Mouse (Mus musculus) testis, adult 2 months (tissue): ENCODE results near the gene Dzank1. TPM values are rescaled to one million over a fixed set of nuclear protein-coding genes. Genes with fewer than 3 reads are reported as not detected.

Source experiments
- H3K27ac ChIP-seq: fragments of 200-500 bp; 2 replicates; pipeline ENCODE4 v1.5.1; 2012; ENCODE audit warnings: low read depth, low read length; ENCODE audit not compliant: control insufficient read depth, insufficient read depth
- H3K27me3 ChIP-seq: fragments of 200-500 bp; 2 replicates; pipeline ENCODE4 v1.6.1; 2012; ENCODE audit warnings: mild to moderate bottlenecking, low read length, moderate library complexity; ENCODE audit not compliant: control insufficient read depth, insufficient read depth
- H3K36me3 ChIP-seq: fragments of 200-500 bp; 2 replicates; pipeline ENCODE4 v1.6.1; 2012; ENCODE audit warnings: mild to moderate bottlenecking, low read length; ENCODE audit not compliant: control insufficient read depth, insufficient read depth
- H3K4me1 ChIP-seq: fragments of 200-500 bp; 2 replicates; pipeline ENCODE4 v1.6.1; 2012; ENCODE audit warnings: low read length; ENCODE audit not compliant: control insufficient read depth, insufficient read depth
- H3K4me3 ChIP-seq: fragments of 200-500 bp; 2 replicates; pipeline ENCODE4 v1.5.1; 2012; ENCODE audit warnings: low read depth, mild to moderate bottlenecking, low read length, moderate library complexity, mixed read lengths; ENCODE audit not compliant: control insufficient read depth
- CTCF ChIP-seq: fragments of 200-500 bp; IDR thresholded peaks from 2 replicates; pipeline ENCODE4 v1.5.1; 2012; ENCODE audit warnings: low read depth, mild to moderate bottlenecking, inconsistent platforms, low read length, moderate library complexity; ENCODE audit not compliant: control insufficient read depth, insufficient read depth, insufficient replicate concordance
- POLR2A ChIP-seq: fragments of 200-500 bp; IDR thresholded peaks from 2 replicates; pipeline ENCODE4 v1.6.1; 2012; ENCODE audit warnings: low read depth, mild to moderate bottlenecking, inconsistent platforms, low read length, moderate library complexity; ENCODE audit not compliant: control insufficient read depth
- polyA plus RNA-seq: library from polyadenylated mRNA; depleted of rRNA; stranded (reverse); fragments of >200 nt; gene quantifications from 2 replicates; pipeline ENCODE4 v1.2.3, GENCODE M21; 2012

Gene Dzank1
- polyA plus RNA-seq, 1 experiment: 5.1 TPM

DNA sequence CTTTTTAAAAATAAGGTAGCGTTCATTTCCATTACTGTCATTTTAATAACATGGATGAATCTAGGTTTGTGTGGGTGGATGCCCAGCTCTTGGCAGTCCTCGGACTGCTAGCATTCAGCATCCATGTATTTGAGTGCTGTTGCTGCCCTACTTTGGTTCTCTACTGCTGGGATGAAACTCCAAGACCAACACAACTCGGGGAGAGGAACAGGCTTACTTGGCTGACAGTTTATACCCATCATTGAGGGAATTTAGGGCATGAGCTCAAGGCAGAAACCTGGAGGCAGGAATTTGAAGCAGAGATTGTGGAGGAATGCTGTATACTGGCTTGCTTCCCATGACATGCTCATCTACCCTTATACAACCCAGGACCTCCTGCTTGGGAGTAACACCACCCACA is 12.6 kb downstream of the Dzank1 start:
- Histone ChIP-seq H3K36me3 (no peaks in the 10 kb centered on the region), H3K27me3 (no peaks in the 10 kb centered on the region), H3K27ac (no peak overlapping the region), H3K4me3 (no peak overlapping the region), H3K4me1 (no peaks in the 10 kb centered on the region)
- TF ChIP-seq CTCF (no peak), POLR2A (no peak)

DNA sequence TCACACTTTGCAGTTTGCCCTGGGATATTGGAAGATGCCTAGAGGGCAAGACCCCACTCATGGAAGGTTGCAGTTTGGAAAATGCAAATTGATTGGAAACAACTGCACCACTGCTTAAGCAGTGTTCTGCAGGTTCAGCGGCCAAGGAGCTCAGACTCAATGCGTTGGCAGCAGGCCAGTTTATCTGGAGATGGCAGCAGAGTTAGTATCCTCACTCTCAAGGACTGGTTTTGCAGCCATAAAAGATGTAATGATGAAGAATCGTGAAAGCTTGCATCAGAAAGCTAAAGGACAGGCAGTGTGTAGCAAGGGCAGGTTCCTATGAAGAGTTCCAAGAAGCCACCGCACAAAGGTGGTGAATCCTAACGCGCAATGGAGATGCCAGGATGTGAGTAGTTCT is 25.1 kb downstream of the Dzank1 start:
- no peaks in the 10 kb centered on the region for H3K4me1 ChIP-seq
- no peaks in the 10 kb centered on the region for H3K27me3 ChIP-seq
- H3K4me3 ChIP-seq: no peak overlapping the region
- H3K36me3 ChIP-seq: no peaks in the 10 kb centered on the region
- no peak for TF ChIP-seq CTCF
- no peak for TF ChIP-seq POLR2A
- no peak overlapping the region for H3K27ac ChIP-seq

DNA sequence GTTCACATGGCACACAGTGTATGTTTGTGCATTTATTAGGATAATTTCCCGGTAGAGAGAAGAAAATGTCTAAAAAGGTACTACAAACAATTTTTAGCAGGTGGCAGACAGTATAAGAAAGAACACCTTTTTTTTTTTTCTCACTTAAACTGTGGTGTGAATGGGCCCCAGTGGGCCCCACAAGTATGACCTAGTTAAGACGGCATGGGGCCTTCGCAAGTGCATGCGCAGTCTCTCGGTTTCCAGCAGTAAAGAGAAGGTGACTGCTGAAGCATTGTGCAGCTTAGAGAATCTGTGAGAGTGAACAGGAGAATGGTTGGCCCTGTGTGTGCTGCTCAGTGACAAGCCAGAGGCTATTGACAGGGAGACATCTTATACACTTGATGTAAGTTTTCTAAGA is 37.9 kb downstream of the Dzank1 start:
- H3K4me1 ChIP-seq: no peaks in the 10 kb centered on the region
- no peaks in the 10 kb centered on the region for H3K36me3 ChIP-seq
- H3K4me3 ChIP-seq: no peak overlapping the region
- TF ChIP-seq POLR2A (no peak), CTCF (no peak)
- no peak overlapping the region for H3K27ac ChIP-seq
- H3K27me3 ChIP-seq: no peaks in the 10 kb centered on the region

DNA sequence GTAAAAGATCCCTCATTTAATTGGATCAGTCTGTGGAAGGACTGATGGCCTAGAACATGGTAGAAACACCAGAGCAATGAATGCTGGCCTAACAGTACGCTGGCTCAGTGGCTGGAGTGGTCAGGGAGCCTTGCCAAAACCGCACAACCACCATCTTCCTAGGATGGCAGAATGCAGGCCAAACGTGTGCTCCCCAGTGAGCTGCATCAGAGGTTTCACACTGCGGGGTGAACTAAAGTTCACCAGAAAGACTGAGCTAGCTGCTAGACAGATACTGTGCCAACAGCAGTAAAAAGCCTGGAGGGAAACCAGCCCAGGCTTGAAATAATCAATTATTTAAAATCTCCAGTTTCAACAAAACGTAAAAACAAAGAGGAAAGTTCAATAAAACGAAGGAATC is 39.7 kb downstream of the Dzank1 start:
- Histone ChIP-seq H3K4me1 (no peaks in the 10 kb centered on the region), H3K27ac (no peak overlapping the region), H3K36me3 (no peaks in the 10 kb centered on the region), H3K27me3 (no peaks in the 10 kb centered on the region), H3K4me3 (no peak overlapping the region)
- TF ChIP-seq CTCF (no peak), POLR2A (no peak)

DNA sequence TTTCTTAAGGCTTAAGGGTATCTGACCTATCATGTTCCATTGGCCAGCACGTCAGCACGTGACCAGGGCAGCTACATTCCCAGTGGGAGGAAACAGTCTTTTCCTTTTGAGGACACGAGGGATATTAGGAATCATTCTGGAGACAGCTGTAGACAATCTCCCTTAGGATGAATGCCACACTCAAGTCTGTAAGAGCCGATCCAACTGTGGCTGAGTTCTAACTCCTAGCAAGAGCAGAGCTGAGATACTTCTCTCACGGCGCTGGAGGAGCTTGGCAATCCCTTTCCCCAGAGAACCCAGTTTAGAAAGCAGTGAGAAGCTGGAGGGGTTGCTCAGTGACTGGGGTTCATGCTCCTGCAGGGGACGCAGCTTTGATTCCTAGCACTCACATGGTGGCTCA is 41.8 kb downstream of the Dzank1 start:
- no peak overlapping the region for H3K27ac ChIP-seq
- no peak overlapping the region for H3K4me3 ChIP-seq
- no peaks in the 10 kb centered on the region; the same call in 1 of the 2 replicates for H3K36me3 ChIP-seq
- TF ChIP-seq CTCF (no peak), POLR2A (no peak)
- H3K27me3 ChIP-seq: no peaks in the 10 kb centered on the region
- no peaks in the 10 kb centered on the region for H3K4me1 ChIP-seq

DNA sequence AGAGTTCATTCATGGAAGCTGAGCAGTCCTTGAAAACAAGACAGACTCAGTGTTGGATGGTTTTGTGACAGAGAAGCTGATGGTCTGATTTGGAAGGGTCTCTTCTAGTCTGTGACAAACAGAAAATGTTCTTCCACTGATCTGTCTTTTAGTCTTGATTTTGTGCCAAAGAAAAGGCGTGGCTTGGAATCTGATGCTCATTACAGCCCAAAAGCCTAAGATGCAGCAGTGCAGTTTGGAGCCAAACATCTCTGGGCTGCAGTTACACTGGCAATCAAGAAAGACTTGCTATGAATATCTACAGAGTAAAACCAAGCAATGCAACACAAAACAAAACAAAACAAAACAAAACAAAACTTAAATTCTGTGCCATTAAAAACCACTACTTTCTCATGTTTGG is 43.1 kb downstream of the Dzank1 start:
- TF ChIP-seq CTCF (no peak), POLR2A (no peak)
- no peak overlapping the region for H3K27ac ChIP-seq
- no peaks in the 10 kb centered on the region for H3K27me3 ChIP-seq
- H3K4me3 ChIP-seq: no peak overlapping the region
- H3K36me3 ChIP-seq: no peaks in the 10 kb centered on the region; the same call in 1 of the 2 replicates
- H3K4me1 ChIP-seq: no peaks in the 10 kb centered on the region

DNA sequence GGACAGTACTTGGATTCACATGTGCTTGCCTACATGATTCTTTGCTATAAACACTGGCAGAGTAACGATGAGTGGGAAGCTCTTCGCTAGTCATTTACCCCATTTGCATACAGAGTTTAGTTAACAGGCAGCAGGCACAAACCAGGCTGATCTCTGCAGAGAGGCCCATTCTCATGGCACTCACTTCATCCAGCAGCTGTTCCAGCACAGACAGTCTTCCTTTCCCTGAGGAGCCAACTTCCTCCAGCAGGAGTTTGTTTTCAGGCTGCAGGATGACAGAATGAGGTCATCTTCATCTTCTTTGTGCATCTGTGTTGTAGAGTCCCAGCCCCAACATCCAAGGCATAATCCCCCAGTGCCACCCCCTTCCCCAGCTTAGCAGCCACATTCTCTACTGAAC is 47.8 kb downstream of the Dzank1 start:
- Histone ChIP-seq H3K4me1 (no peaks in the 10 kb centered on the region), H3K4me3 (no peak overlapping the region), H3K27me3 (no peaks in the 10 kb centered on the region), H3K27ac (no peak overlapping the region), H3K36me3 (no peaks in the 10 kb centered on the region; the same call in 1 of the 2 replicates)
- no peak for TF ChIP-seq CTCF
- no peak for TF ChIP-seq POLR2A

DNA sequence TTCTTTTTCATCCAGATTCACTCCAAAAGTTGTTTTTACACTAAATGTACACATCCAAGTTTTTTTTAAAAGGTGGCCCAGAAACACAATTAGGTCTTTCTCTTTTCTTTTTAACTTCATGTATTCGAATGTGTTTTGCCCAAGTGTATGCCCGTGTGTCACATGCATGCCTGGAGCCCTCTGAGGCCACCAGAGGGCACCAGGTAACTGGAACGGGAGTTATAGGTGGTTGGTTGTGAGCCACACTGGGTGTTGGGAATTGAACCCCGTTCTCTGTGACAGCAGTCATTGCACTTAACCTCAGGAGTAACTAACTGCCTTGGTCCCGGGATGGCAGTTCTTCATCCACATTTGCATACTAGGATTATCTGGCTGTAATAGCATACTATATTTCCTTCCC is 60.0 kb downstream of the Dzank1 start:
- no peak for TF ChIP-seq POLR2A
- 0 out of 2 replicates have a peak, but pooled peaks have one; percentile 18 for TF ChIP-seq CTCF

More for the DNA sequence above, 60.0 kb downstream of the Dzank1 start:
- no peaks in the 10 kb centered on the region for H3K27me3 ChIP-seq
- H3K4me1 ChIP-seq: no peaks in the 10 kb centered on the region
- H3K36me3 ChIP-seq: no peaks in the 10 kb centered on the region
- no peak overlapping the region for H3K27ac ChIP-seq
- no peak overlapping the region for H3K4me3 ChIP-seq
